Mouse (Mus musculus) heart, postnatal 0 days (tissue): ENCODE data around the gene Capn8.

Experiments used
- CTCF ChIP-seq: IDR thresholded peaks from 2 replicates; pipeline ENCODE4 v1.5.1; 2016; ENCODE audit warnings: antibody characterized with exemption, control low read depth, low read depth
- EP300 ChIP-seq: IDR thresholded peaks from 2 replicates; pipeline ENCODE4 v1.6.1; 2016; ENCODE audit warnings: antibody characterized with exemption, low read depth

- TF ChIP-seq EP300 (no peak), CTCF (no peak)
These were observed 95.6 kb downstream of the Capn8 start for GRCm38 (mm10) chr1:182660365-182660764.
